7 mouse cellular contexts compared by ENCODE assay signal in the genomic region with DNA sequence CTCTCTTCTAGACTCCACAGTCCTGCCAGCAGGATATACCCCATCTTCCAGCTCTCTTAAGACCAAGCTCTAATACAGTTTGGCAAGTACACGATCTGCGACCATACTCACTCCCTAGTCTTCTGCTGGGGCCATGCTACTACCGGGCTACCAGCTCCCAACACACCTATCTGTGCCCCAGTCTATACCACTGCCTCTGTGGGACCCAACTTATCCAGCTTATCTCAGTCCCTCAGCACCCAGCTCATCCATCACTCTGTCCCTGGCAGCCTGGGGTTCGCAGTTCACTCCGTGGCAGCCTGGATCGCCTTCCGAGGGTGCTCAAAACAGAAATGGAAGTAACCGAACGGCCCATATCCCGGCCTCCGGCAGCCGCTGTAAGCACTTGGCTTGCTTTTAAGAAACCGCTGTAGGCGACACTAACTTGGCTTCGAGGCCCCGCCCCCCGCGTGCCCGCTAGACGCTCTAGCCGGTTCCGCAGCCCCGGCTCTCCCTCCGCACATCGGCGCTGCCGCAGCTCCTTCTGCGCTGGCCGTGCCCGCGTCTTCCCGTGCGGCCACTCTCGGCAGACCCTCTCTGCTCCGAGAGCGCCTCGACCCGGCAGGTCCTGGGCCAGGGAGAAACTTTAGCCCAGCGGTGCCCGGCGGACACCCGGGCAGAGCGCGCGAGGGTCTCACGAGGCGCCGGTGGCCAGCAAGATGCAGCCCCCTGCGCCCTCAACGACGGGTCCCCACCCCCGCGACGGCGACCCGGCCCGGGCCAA. TPM values are rescaled to one million over a fixed set of nuclear protein-coding genes. Genes with fewer than 3 reads are reported as not detected.
A peak's percentile ranks its signal among the peaks of the same experiment; 100 is the strongest.
DNase-seq lines count a peak whose midpoint lies in the region; ATAC-seq and TF ChIP-seq lines count a peak whose summit lies in the region.

No protein-coding gene starts in this region.

- no peak for TF ChIP-seq CTCF in G1E (IDR thresholded peaks at IDR 0.05; ENCODE audit: low read depth, low read length)
- TF ChIP-seq CTCF in small intestine, adult 2 months (IDR thresholded peaks at IDR 0.05; ENCODE audit: extremely low read depth, insufficient read length, insufficient replicate concordance, low read depth, low read length), result no peak

- H3K9me3 ChIP-seq in G1E (replicated peaks), result no peaks in the 10 kb centered on the region
- H3K9me3 ChIP-seq in forebrain, embryonic 10.5 days, result no peaks in the 10 kb centered on the region

- H3K4me1 ChIP-seq in G1E (ENCODE audit: insufficient read depth, low read depth, low read length), result peaks cover 34% of the 10 kb centered on the region
- H3K4me1 ChIP-seq in forebrain, embryonic 10.5 days, result peaks cover 25% of the 10 kb centered on the region
- peaks cover 3% of the 10 kb centered on the region; the same call in 1 of the 2 replicates for H3K4me1 ChIP-seq in small intestine, adult 2 months (ENCODE audit: control insufficient read depth, insufficient read depth, insufficient read length, low read length)

- 1% methylated on average over 57 of the region's 57 CpGs for WGBS in forebrain, embryonic 10.5 days
- under 1% methylated on average over 57 of the region's 57 CpGs for WGBS in small intestine, adult 2 months

- peak overlapping the region; percentile 88 for H3K27ac ChIP-seq in forebrain, embryonic 10.5 days
- H3K27ac ChIP-seq in small intestine, adult 2 months (ENCODE audit: insufficient read depth, low read depth, low read length), result peak overlapping the region; percentile 60

- DNase-seq in G1E (ENCODE audit: low spot score), result peak; percentile 66
- peak; percentile 85 to 92 for DNase-seq in adrenal gland, postnatal 36 days
- peak; percentile 61 for DNase-seq in forebrain, embryonic 10.5 days (ENCODE audit: extremely low spot score, low spot score)
- peak; percentile 78 to 82 for DNase-seq in heart, postnatal 10 days
- peak; percentile 82 to 88 for DNase-seq in kidney, postnatal 4 days

- H3K36me3 ChIP-seq in G1E (replicated peaks), result peaks cover 35% of the 10 kb centered on the region
- H3K36me3 ChIP-seq in forebrain, embryonic 10.5 days (replicated peaks), result peaks cover 41% of the 10 kb centered on the region
- H3K36me3 ChIP-seq in small intestine, adult 2 months (ENCODE audit: control insufficient read depth, insufficient read depth, low read length), result peaks cover 20% of the 10 kb centered on the region

- H3K4me3 ChIP-seq in G1E (ENCODE audit: low read depth, low read length), result peak overlapping the region; percentile 94
- H3K4me3 ChIP-seq in forebrain, embryonic 10.5 days, result peak overlapping the region; percentile 95
- H3K4me3 ChIP-seq in small intestine, adult 2 months (ENCODE audit: low read depth, low read length), result peak overlapping the region; percentile 95

- no peak for ATAC-seq in G1E (ENCODE audit: extremely low read depth, insufficient number of reproducible peaks, low FRiP score, poor library complexity, severe bottlenecking)
- ATAC-seq in megakaryocyte, adult 5-6 weeks (ENCODE audit: poor library complexity, severe bottlenecking), result peak; percentile 56

- TF ChIP-seq POLR2A in small intestine, adult 2 months (IDR thresholded peaks at IDR 0.05; ENCODE audit: low read depth, low read length), result no peak

- H3K27me3 ChIP-seq in G1E (ENCODE audit: insufficient read depth, low read length), result peaks cover 16% of the 10 kb centered on the region
- no peaks in the 10 kb centered on the region for H3K27me3 ChIP-seq in forebrain, embryonic 10.5 days (ENCODE audit: poor library complexity, severe bottlenecking)
- H3K27me3 ChIP-seq in small intestine, adult 2 months (ENCODE audit: control insufficient read depth, insufficient read depth, low read length), result no peaks in the 10 kb centered on the region

- intact Hi-C loops in heart, postnatal 10 days (cut with DNase I), result no loop called here

RNA-seq across cellular contexts. Expression of a gene that starts 0.9 kb away (rescaled TPM):
- total RNA-seq in G1E (2014; fragmentation: Nextera tagmentation), result 103 and 119 TPM in 2 replicates
- 55.6 and 68.0 TPM in 2 replicates for total RNA-seq in G1E (2017)
- polyA plus RNA-seq in G1E (2012), result 54.5 and 59.1 TPM in 2 replicates
- 100 to 1,000 TPM; 128 to 136 TPM for total RNA-seq in adrenal gland, postnatal 36 days (2021)
- polyA plus RNA-seq in forebrain, embryonic 10.5 days (2016; fragmentation: Nextera tagmentation; extraction: Ambion mirVana), result 113 and 115 TPM in 2 replicates
- total RNA-seq in heart, postnatal 10 days (2021), result 100 to 1,000 TPM; 159 to 165 TPM
- 40.4 and 48.1 TPM in 2 replicates for total RNA-seq in megakaryocyte, adult 5-6 weeks (2015)
- 33.6 and 38.3 TPM in 2 replicates for total RNA-seq in megakaryocyte, adult 5-6 weeks (2017)
- 39.4 and 55.7 TPM in 2 replicates for polyA plus RNA-seq in small intestine, adult 2 months (2012; rRNA removed)

RNA-seq across cellular contexts. Expression of a gene that starts 17.7 kb away (rescaled TPM):
- total RNA-seq in G1E (2014; fragmentation: Nextera tagmentation) (not detected in 2 replicates), G1E (2017) (0.05 and 0.12 TPM in 2 replicates)
- polyA plus RNA-seq in G1E (2012), result 0.04 TPM in 1 of 2 replicates, not detected in the other
- total RNA-seq in adrenal gland, postnatal 36 days (2021), result 10 to 100 TPM; 28.8 to 36.9 TPM
- polyA plus RNA-seq in forebrain, embryonic 10.5 days (2016; fragmentation: Nextera tagmentation; extraction: Ambion mirVana), result 8.3 and 9.3 TPM in 2 replicates
- 10 to 100 TPM; 38.2 to 45.2 TPM for total RNA-seq in heart, postnatal 10 days (2021)
- 24.9 and 25.4 TPM in 2 replicates for total RNA-seq in megakaryocyte, adult 5-6 weeks (2015)
- 6.3 and 8.2 TPM in 2 replicates for total RNA-seq in megakaryocyte, adult 5-6 weeks (2017)
- 4.5 and 4.8 TPM in 2 replicates for polyA plus RNA-seq in small intestine, adult 2 months (2012; rRNA removed)

RNA-seq across cellular contexts. Expression of a gene that starts 23.5 kb away (rescaled TPM):
- total RNA-seq in G1E (2014; fragmentation: Nextera tagmentation) (8.5 and 12.1 TPM in 2 replicates), G1E (2017) (18.7 and 20.2 TPM in 2 replicates)
- 7.1 and 8.1 TPM in 2 replicates for polyA plus RNA-seq in G1E (2012)
- 1 to 10 TPM; 1.7 to 2.5 TPM for total RNA-seq in adrenal gland, postnatal 36 days (2021)
- polyA plus RNA-seq in forebrain, embryonic 10.5 days (2016; fragmentation: Nextera tagmentation; extraction: Ambion mirVana), result 30.3 and 32.8 TPM in 2 replicates
- total RNA-seq in heart, postnatal 10 days (2021), result 1 to 10 TPM in 1 of 2 experiments, under 1 TPM in 1; 0.60 to 1.1 TPM
- total RNA-seq in megakaryocyte, adult 5-6 weeks (2015), result 3.7 and 3.9 TPM in 2 replicates
- total RNA-seq in megakaryocyte, adult 5-6 weeks (2017), result 12.6 and 17.0 TPM in 2 replicates
- 0.08 and 0.44 TPM in 2 replicates for polyA plus RNA-seq in small intestine, adult 2 months (2012; rRNA removed)

RNA-seq across cellular contexts. Expression of a gene that starts 37.8 kb away (rescaled TPM):
- total RNA-seq in G1E (2014; fragmentation: Nextera tagmentation) (6.0 and 10.3 TPM in 2 replicates), G1E (2017) (7.0 and 9.2 TPM in 2 replicates)
- polyA plus RNA-seq in G1E (2012), result 13.1 and 14.8 TPM in 2 replicates
- total RNA-seq in adrenal gland, postnatal 36 days (2021), result 10 to 100 TPM; 38.7 to 56.9 TPM
- 2.7 and 3.1 TPM in 2 replicates for polyA plus RNA-seq in forebrain, embryonic 10.5 days (2016; fragmentation: Nextera tagmentation; extraction: Ambion mirVana)
- 10 to 100 TPM in 1 of 2 experiments, 1 to 10 TPM in 1; 9.5 to 12.7 TPM for total RNA-seq in heart, postnatal 10 days (2021)
- total RNA-seq in megakaryocyte, adult 5-6 weeks (2015), result 10.7 and 11.7 TPM in 2 replicates
- total RNA-seq in megakaryocyte, adult 5-6 weeks (2017), result 17.0 and 17.6 TPM in 2 replicates
- 31.2 and 45.7 TPM in 2 replicates for polyA plus RNA-seq in small intestine, adult 2 months (2012; rRNA removed)

Comparison
In these comparisons a context has a peak if more than half of its experiments do, and no peak if none do; other contexts are left out.
1. RNA of a gene that starts 17.7 kb away (total RNA-seq): 38.2 to 45.2 TPM in heart, postnatal 10 days, 28.8 to 36.9 TPM in adrenal gland, postnatal 36 days and 6.3 to 25.4 TPM in megakaryocyte, adult 5-6 weeks; 0.05 to 0.12 TPM in G1E; every median in the first group is over 4 times any median in the second.
2. Peak in every context shown above with its lines, with median percentiles within 50 percentile points of each other: DNase-seq and H3K4me3 ChIP-seq.